Mouse (Mus musculus) liver, embryonic 14.5 days (tissue): ENCODE results near the gene Tars2. TPM values are rescaled to one million over a fixed set of nuclear protein-coding genes. Genes with fewer than 3 reads are reported as not detected.

Experiments used
- ATAC-seq: fragments of 200-750 bp; cut with Nextera tagmentation; 2 replicates; pipeline ENCODE4 v1.8.0; 2017; ENCODE audit warnings: moderate number of reproducible peaks, mild to moderate bottlenecking, moderate library complexity; ENCODE audit not compliant: insufficient read depth
- DNase-seq, 3 experiments: peaks; one replicate each; pipeline ENCODE4 v3.0.0-alpha.2; 2012 to 2013; ENCODE audit warnings: low read depth in 3 of 3, low spot score in 3 of 3
- H3K27ac ChIP-seq: fragments of 300-500 bp; sonication (generic); 2 replicates; pipeline ENCODE4 v1.5.1; 2014; ENCODE audit warnings: moderate library complexity, mild to moderate bottlenecking, control low read depth, inconsistent platforms
- H3K27me3 ChIP-seq: fragments of 300-500 bp; sonication (generic); 2 replicates; pipeline ENCODE4 v1.6.1; 2014; ENCODE audit warnings: mild to moderate bottlenecking, low read length, moderate library complexity; ENCODE audit not compliant: control insufficient read depth, insufficient read depth
- H3K36me3 ChIP-seq: fragments of 300-500 bp; sonication (generic); replicated peaks from 2 replicates; pipeline ENCODE4 v1.6.1; 2014; ENCODE audit warnings: low read depth; ENCODE audit not compliant: control insufficient read depth, insufficient read depth
- H3K4me1 ChIP-seq, 2 experiments: fragments of 200-500 bp in 1 of 2; fragments of 300-500 bp in 1 of 2; sonication (generic) in 1 of 2; replicated peaks; 2 replicates each; pipeline ENCODE4 v1.6.1; 2012 to 2014; ENCODE audit warnings: antibody characterized with exemption in 1 of 2, inconsistent platforms in 1 of 2, low read length in 1 of 2; ENCODE audit not compliant: control insufficient read depth in 2 of 2, insufficient read depth in 2 of 2
- H3K4me2 ChIP-seq: fragments of 300-500 bp; sonication (generic); 2 replicates; pipeline ENCODE4 v1.6.1; 2014; ENCODE audit warnings: low read depth, mild to moderate bottlenecking, control low read depth, moderate library complexity
- H3K4me3 ChIP-seq, 2 experiments: fragments of 200-500 bp in 1 of 2; fragments of 300-500 bp in 1 of 2; sonication (generic) in 1 of 2; 2 replicates each; pipeline ENCODE4 v1.5.1; 2012 to 2014; ENCODE audit warnings: low read depth in 2 of 2, low read length in 2 of 2, mild to moderate bottlenecking in 2 of 2, control low read depth in 1 of 2, inconsistent platforms in 1 of 2, moderate library complexity in 1 of 2; ENCODE audit not compliant: insufficient read depth in 1 of 2
- H3K9ac ChIP-seq: fragments of 300-500 bp; sonication (generic); replicated peaks from 2 replicates; pipeline ENCODE4 v1.6.1; 2014; ENCODE audit warnings: mild to moderate bottlenecking, control low read depth, moderate library complexity
- H3K9me3 ChIP-seq: fragments of 300-500 bp; sonication (generic); 2 replicates; pipeline ENCODE4 v1.6.1; 2016; ENCODE audit warnings: low read length, mixed read lengths; ENCODE audit not compliant: control insufficient read depth
- CTCF ChIP-seq: IDR thresholded peaks from 2 replicates; pipeline ENCODE4 v1.5.1; 2016; ENCODE audit warnings: antibody characterized with exemption, low read depth, control low read depth
- EP300 ChIP-seq: IDR thresholded peaks from 2 replicates; pipeline ENCODE4 v1.6.1; 2016; ENCODE audit warnings: antibody characterized with exemption, low read depth
- WGBS: fragments of 180-500 bp; shearing (Covaris S2); extraction: QIAGEN DNeasy Blood & Tissue Kit; methylation state at CpG from one replicate; pipeline ENCODE4 v1.1.7; 2014; ENCODE audit not compliant: insufficient replicate concordance; 5-methylcytosine and 5-hydroxymethylcytosine counted together
- polyA plus RNA-seq, 2 experiments: library from polyadenylated mRNA; depleted of rRNA in 1 of 2; stranded (reverse) in 1 of 2; unstranded in 1 of 2; fragments of >200 nt; fragmentation: Nextera tagmentation in 1 of 2; extraction: Ambion mirVana in 1 of 2; gene quantifications; 2 replicates each; pipeline versions ENCODE4 v1.2.1 to v1.2.3; 2012 to 2014

Tars2 gene
- polyA plus RNA-seq, 2 experiments: 19.9 to 37.1 TPM

DNA sequence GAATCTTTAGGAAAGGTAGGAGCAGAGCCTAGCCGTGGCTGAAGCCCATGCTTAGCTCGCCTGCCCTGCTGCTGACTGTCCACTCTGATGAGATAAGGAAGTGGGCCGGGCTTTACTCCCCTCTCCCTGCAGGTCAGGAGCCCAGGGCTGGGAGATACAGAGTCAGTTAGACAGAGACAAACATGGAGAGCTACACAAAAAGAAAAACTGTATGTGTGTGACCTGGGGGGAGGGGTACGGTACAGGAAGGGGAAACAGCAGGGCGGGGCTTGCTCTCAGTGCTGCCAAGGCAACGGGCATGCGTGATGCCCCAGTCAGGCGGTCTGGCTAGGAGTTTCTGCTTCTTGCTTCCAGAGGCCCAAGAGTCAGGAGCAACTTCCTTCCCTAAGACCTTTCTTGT is 19.6 kb downstream of the Tars2 start:
- H3K36me3 ChIP-seq: peaks cover 16% of the 10 kb centered on the region
- peaks cover 0 to 16% of the 10 kb centered on the region in 2 experiments; a peak in 2 of 4 replicates for H3K4me1 ChIP-seq
- H3K4me3 ChIP-seq: no peak overlapping the region
- no peak overlapping the region for H3K27ac ChIP-seq
- TF ChIP-seq EP300 (no peak), CTCF (no peak)
- ATAC-seq (peak; percentile 49), DNase-seq (no peak)
- H3K9me3 ChIP-seq: no peaks in the 10 kb centered on the region
- WGBS: 24% methylated on average over 8 of the region's 8 CpGs
- H3K27me3 ChIP-seq: no peaks in the 10 kb centered on the region
- H3K9ac ChIP-seq: no peak overlapping the region
- H3K4me2 ChIP-seq: peak overlapping the region; percentile 29; the same call in 1 of the 2 replicates

DNA sequence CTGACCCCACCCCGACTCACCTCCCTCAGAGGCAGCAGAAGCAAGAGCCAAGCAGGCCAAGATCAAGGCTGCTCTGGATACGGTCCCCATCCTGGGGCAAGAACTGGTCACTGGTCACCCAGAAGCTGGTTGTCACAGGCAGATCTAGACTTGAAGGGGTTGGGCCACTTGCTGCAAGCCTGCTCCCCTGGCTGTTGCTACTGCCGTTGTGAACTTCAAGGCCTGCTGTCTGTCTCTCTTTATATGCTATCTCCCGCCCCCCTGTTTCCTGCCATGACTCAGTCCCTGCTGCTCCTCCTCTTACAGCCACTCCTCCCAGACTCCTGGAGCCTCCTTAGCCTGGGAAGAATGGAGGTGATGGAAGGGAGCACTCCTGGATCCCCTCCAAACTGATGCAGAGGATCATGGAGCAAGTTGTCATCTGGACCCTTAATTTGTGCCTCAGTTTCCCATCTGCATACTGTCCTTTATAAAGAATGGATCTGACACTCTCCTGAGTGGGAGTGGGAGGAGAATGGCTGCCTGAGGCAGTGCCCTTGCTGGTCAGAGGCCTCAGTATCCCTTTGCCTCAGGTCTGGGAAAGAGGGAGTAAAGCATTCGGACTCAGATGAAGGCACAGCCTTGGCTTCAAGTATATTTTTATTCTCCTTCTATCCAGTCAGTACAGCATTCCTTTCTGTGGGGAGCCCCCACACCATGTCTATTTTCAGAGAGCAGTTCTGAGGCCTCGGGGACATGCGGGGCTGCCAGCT is 20.5 kb downstream of the Tars2 start, which contains the start of gene Ecm1:
Gene Ecm1, minus strand, starts transcription at position 217 of the 752 bp plus-strand sequence.
- 39% methylated on average over 7 of the region's 7 CpGs for WGBS
- Histone ChIP-seq H3K9ac (no peak within 1 kb of the TSS), H3K27ac (no peak within 1 kb of the TSS), H3K36me3 (peaks cover 9% of the 10 kb centered on the region), H3K27me3 (no peaks in the 10 kb centered on the region), H3K4me1 (peaks cover 3 to 23% of the 10 kb centered on the region in 2 experiments), H3K4me2 (peak within 1 kb of the TSS; percentile 29; the same call in 1 of the 2 replicates), H3K4me3 (no peak within 1 kb of the TSS), H3K9me3 (no peaks in the 10 kb centered on the region)
- TF ChIP-seq EP300 (no peak), CTCF (no peak)
- ATAC-seq (no peak), DNase-seq (no peak)

DNA sequence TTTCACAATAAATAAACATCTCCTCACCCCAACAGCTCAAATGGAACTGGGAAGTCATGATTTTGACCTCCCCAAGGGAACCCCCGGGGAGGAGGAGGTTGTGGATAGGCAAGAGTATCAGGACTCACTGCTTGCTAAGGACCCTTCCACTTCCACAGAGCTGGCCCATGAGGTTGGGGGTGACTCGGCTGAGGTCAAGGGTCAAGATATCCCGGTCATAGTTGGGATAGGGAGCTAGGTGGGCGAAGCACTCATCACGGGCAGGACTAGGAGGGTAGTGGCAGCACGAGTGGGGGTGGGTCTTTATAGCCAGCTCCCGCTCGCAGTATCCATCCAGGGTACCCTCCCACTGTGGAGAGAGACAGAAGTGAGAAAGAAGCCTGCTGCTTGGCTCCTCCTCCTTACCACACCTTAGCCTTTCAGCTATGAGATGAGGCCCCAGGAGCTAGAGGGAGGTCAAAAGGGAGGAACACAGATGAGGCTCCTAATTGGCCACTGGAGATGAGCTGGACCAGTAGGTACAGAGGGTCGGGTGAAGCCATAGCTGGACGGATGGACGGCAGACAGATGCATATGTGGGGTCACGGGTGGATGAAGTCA is 24.8 kb downstream of the Tars2 start:
- TF ChIP-seq CTCF: no peak
- no peak for TF ChIP-seq EP300
- no peaks in the 10 kb centered on the region for H3K9me3 ChIP-seq
- no peak for DNase-seq
- no peak overlapping the region for H3K27ac ChIP-seq
- WGBS: 80% methylated on average over 12 of the region's 12 CpGs
- no peaks in the 10 kb centered on the region for H3K27me3 ChIP-seq
- H3K4me3 ChIP-seq: no peak overlapping the region
- no peak overlapping the region for H3K9ac ChIP-seq
- no peak for ATAC-seq
- no peak overlapping the region for H3K4me2 ChIP-seq
- H3K36me3 ChIP-seq: no peaks in the 10 kb centered on the region; the same call in 1 of the 2 replicates
- peaks cover 20 to 36% of the 10 kb centered on the region in 2 experiments for H3K4me1 ChIP-seq

DNA sequence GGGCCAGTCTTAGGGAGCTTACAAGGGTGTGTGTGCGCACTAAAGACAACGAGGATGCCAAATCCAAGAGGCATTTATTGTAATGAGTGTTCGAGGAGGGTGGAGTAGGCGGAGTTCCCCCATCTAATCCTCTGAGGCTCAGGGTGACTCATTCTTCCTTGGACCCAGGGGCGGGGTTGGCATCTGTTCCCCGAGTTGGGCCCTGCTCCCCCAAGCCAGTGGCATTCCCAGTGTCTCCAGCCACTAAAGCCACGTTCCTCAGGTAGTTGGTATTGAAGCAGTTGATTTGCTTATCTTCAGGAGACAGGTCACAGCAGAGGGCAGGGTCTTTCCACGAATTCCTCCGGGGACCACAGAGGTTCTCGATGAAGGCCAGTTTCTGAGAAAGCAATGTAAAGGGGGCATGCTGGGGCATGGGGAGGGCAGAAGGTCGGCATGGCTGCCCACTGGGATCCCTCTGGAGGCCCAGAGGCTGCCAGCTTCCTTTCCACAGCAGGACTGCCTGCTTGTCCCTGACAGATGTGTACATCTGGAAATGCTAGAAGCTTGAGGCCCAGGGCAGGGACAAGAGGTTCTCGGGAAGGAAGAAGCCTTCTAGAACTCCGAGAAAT is 25.8 kb downstream of the Tars2 start:
- peak overlapping the region; percentile 22; the same call in 1 of the 2 replicates for H3K27ac ChIP-seq
- TF ChIP-seq EP300: no peak
- no peak for TF ChIP-seq CTCF
- H3K9me3 ChIP-seq: no peaks in the 10 kb centered on the region
- no peaks in the 10 kb centered on the region for H3K27me3 ChIP-seq
- H3K36me3 ChIP-seq: no peaks in the 10 kb centered on the region
- ATAC-seq: peak; percentile 48
- peak overlapping the region; percentile 15; the same call in 1 of the 2 replicates for H3K4me2 ChIP-seq
- peaks cover 20 to 32% of the 10 kb centered on the region in 2 experiments for H3K4me1 ChIP-seq
- DNase-seq: peak in 2 of 3 experiments; percentile 20 to 65
- 30% methylated on average over 13 of the region's 13 CpGs for WGBS
- H3K4me3 ChIP-seq: no peak overlapping the region
- H3K9ac ChIP-seq: peak overlapping the region; percentile 18
